Comparison of ENCODE assay signal across 11 mouse cellular contexts in the genomic region with DNA sequence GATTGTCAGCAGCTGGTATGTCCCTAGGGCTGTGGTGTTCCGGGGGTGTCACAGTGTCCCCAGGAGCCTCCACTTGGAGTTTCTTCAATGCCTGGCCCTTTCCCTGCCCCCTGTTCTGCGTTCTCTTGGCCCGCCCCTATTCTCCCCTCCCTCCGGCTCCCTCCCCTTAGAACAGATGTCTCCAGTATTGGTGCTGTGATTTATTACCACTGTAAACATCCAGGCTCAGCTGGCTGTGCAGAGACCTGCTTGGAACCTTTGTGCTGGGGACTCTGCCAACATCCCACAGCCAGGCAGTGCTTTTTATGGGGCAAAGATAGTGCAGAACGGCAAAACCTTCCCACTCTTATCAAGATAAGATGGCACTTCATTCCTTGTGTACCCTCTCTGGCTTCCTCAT. TPM values are rescaled to one million over a fixed set of nuclear protein-coding genes. Genes with fewer than 3 reads are reported as not detected.
DNase-seq lines count a peak whose midpoint lies in the region; ATAC-seq and TF ChIP-seq lines count a peak whose summit lies in the region.
"Had no signal": no experiment of that assay in that cellular context is flagged by ENCODE, and none has a peak within 500 bp of the region (broad histone marks: within the 10 kb centered on the region; RNA-seq: fewer than 3 reads in every experiment).

No protein-coding gene starts in this region.

- H3K9ac ChIP-seq in forebrain, embryonic 14.5 days (ENCODE audit: low read length): no peak overlapping the region
- no peak overlapping the region for H3K9ac ChIP-seq in forebrain, embryonic 11.5 days (ENCODE audit: low read length)
- H3K9ac ChIP-seq in embryonic facial prominence, embryonic 14.5 days (ENCODE audit: low read depth, low read length): no peak overlapping the region
- H3K9ac ChIP-seq in limb, embryonic 14.5 days (ENCODE audit: low read depth, low read length, severe bottlenecking): peak overlapping the region; percentile 43; the same call in 1 of the 2 replicates

- WGBS in forebrain, embryonic 14.5 days: 54% methylated on average over 5 of the region's 5 CpGs
- 58% methylated on average over 5 of the region's 5 CpGs for WGBS in forebrain, embryonic 11.5 days
- 12% methylated on average over 5 of the region's 5 CpGs for WGBS in embryonic facial prominence, embryonic 14.5 days
- WGBS in limb, embryonic 14.5 days: under 1% methylated on average over 5 of the region's 5 CpGs

- H3K4me2 ChIP-seq in forebrain, embryonic 14.5 days (ENCODE audit: low read length): no peak overlapping the region
- H3K4me2 ChIP-seq in forebrain, embryonic 11.5 days (ENCODE audit: low read depth, low read length, severe bottlenecking): no peak overlapping the region
- peak overlapping the region; percentile 13; the same call in 1 of the 2 replicates for H3K4me2 ChIP-seq in embryonic facial prominence, embryonic 14.5 days (ENCODE audit: low read depth, low read length)
- H3K4me2 ChIP-seq in limb, embryonic 14.5 days (replicated peaks; ENCODE audit: low read depth, low read length, severe bottlenecking): peak overlapping the region; percentile 32

- ATAC-seq in forebrain, embryonic 14.5 days: no peak
- no peak for ATAC-seq in forebrain, embryonic 11.5 days (replicated peaks; ENCODE audit: low FRiP score)
- peak; percentile 74; the same call in 1 of the 2 replicates for ATAC-seq in embryonic facial prominence, embryonic 14.5 days (ENCODE audit: low read depth)
- ATAC-seq in limb, embryonic 14.5 days (ENCODE audit: low FRiP score, low read depth): peak; percentile 82
- no peak for ATAC-seq in erythroblast, adult 5-6 weeks (replicated peaks; ENCODE audit: low FRiP score, poor library complexity, severe bottlenecking)

- TF ChIP-seq POLR2A in limb, embryonic 14.5 days (IDR thresholded peaks at IDR 0.05; ENCODE audit: borderline replicate concordance, extremely low read depth, insufficient read depth, insufficient read length): no peak

- no peaks in the 10 kb centered on the region for H3K9me3 ChIP-seq in forebrain, embryonic 14.5 days (replicated peaks; ENCODE audit: control insufficient read depth, low read length)
- H3K9me3 ChIP-seq in forebrain, embryonic 11.5 days (ENCODE audit: control insufficient read depth, low read length): no peaks in the 10 kb centered on the region
- no peaks in the 10 kb centered on the region for H3K9me3 ChIP-seq in embryonic facial prominence, embryonic 14.5 days (ENCODE audit: control insufficient read depth, low read length)
- no peaks in the 10 kb centered on the region for H3K9me3 ChIP-seq in limb, embryonic 14.5 days (ENCODE audit: control insufficient read depth, low read length)
- H3K9me3 ChIP-seq: megakaryocyte, embryonic 14.5 days had no signal

- H3K27ac ChIP-seq in forebrain, embryonic 14.5 days (ENCODE audit: low read depth, low read length): no peak overlapping the region
- no peak overlapping the region for H3K27ac ChIP-seq in forebrain, embryonic 11.5 days (ENCODE audit: low read depth, low read length)
- H3K27ac ChIP-seq in embryonic facial prominence, embryonic 14.5 days (replicated peaks; ENCODE audit: low read depth, low read length): no peak overlapping the region
- no peak overlapping the region for H3K27ac ChIP-seq in limb, embryonic 14.5 days (replicated peaks; ENCODE audit: low read depth, low read length)

- no peaks in the 10 kb centered on the region for H3K27me3 ChIP-seq in forebrain, embryonic 14.5 days (replicated peaks; ENCODE audit: control insufficient read depth, insufficient read depth, low read length)
- no peaks in the 10 kb centered on the region for H3K27me3 ChIP-seq in forebrain, embryonic 11.5 days (ENCODE audit: control insufficient read depth, insufficient read depth, low read length)
- no peaks in the 10 kb centered on the region for H3K27me3 ChIP-seq in embryonic facial prominence, embryonic 14.5 days (replicated peaks; ENCODE audit: control insufficient read depth, insufficient read depth, low read length)
- no peaks in the 10 kb centered on the region for H3K27me3 ChIP-seq in limb, embryonic 14.5 days (ENCODE audit: control insufficient read depth, insufficient read depth, low read length)
- H3K27me3 ChIP-seq: megakaryocyte, embryonic 14.5 days had no signal

- H3K4me3 ChIP-seq in forebrain, embryonic 14.5 days (ENCODE audit: low read depth, low read length): no peak overlapping the region
- no peak overlapping the region for H3K4me3 ChIP-seq in forebrain, embryonic 11.5 days (ENCODE audit: low read depth, low read length)
- H3K4me3 ChIP-seq in embryonic facial prominence, embryonic 14.5 days (ENCODE audit: low read depth, low read length): no peak overlapping the region
- 0 out of 2 replicates have a peak overlapping the region, but pooled peaks have one; percentile 7 for H3K4me3 ChIP-seq in limb, embryonic 14.5 days (replicated peaks; ENCODE audit: low read length)

- no peaks in the 10 kb centered on the region for H3K4me1 ChIP-seq in forebrain, embryonic 14.5 days (ENCODE audit: control insufficient read depth, insufficient read depth, low read length)
- H3K4me1 ChIP-seq in forebrain, embryonic 11.5 days (replicated peaks; ENCODE audit: control insufficient read depth, insufficient read depth, low read length): no peaks in the 10 kb centered on the region
- H3K4me1 ChIP-seq in embryonic facial prominence, embryonic 14.5 days (ENCODE audit: control insufficient read depth, insufficient read depth, low read length): peaks cover 7% of the 10 kb centered on the region; the same call in 1 of the 2 replicates
- H3K4me1 ChIP-seq in limb, embryonic 14.5 days (ENCODE audit: control insufficient read depth, insufficient read depth, low read length): peaks cover 25% of the 10 kb centered on the region

- intact Hi-C loops in heart, postnatal 36 days (cut with DNase I): no loop called here

- no peaks in the 10 kb centered on the region for H3K36me3 ChIP-seq in forebrain, embryonic 14.5 days (ENCODE audit: control insufficient read depth, insufficient read depth, low read length)
- H3K36me3 ChIP-seq in forebrain, embryonic 11.5 days (ENCODE audit: control insufficient read depth, insufficient read depth, low read length): no peaks in the 10 kb centered on the region
- no peaks in the 10 kb centered on the region for H3K36me3 ChIP-seq in embryonic facial prominence, embryonic 14.5 days (ENCODE audit: control insufficient read depth, insufficient read depth, low read length)
- H3K36me3 ChIP-seq in limb, embryonic 14.5 days (ENCODE audit: control insufficient read depth, insufficient read depth, low read length): no peaks in the 10 kb centered on the region

- peak; percentile 10 for DNase-seq in forebrain, embryonic 14.5 days (ENCODE audit: low spot score)
- DNase-seq in forebrain, embryonic 11.5 days (ENCODE audit: low spot score): no peak
- DNase-seq in 3T3-L1 (ENCODE audit: low read depth, low spot score): peak; percentile 61
- DNase-seq in embryonic facial prominence, embryonic 14.5 days (ENCODE audit: low spot score): peak; percentile 62
- peak; percentile 75 for DNase-seq in limb, embryonic 14.5 days (ENCODE audit: low spot score)
- DNase-seq in heart, postnatal 36 days: no peak
- DNase-seq in left cerebral cortex, adult 8-10 months (ENCODE audit: low spot score in 2 of 2): no peak

RNA-seq across cellular contexts. Expression of a gene that starts 8.3 kb away (rescaled TPM):
- 23.4 and 26.1 TPM in 2 replicates for polyA plus RNA-seq in forebrain, embryonic 14.5 days (2014; fragmentation: Nextera tagmentation; extraction: Ambion mirVana)
- polyA plus RNA-seq in forebrain, embryonic 11.5 days (2014; fragmentation: Nextera tagmentation; extraction: Ambion mirVana): 29.6 and 29.8 TPM in 2 replicates
- polyA plus RNA-seq in embryonic facial prominence, embryonic 14.5 days (2014; fragmentation: Nextera tagmentation; extraction: Ambion mirVana): 17.6 and 19.9 TPM in 2 replicates
- 44.3 and 53.4 TPM in 2 replicates for polyA plus RNA-seq in limb, embryonic 14.5 days (2012; rRNA removed)
- 21.0 and 23.2 TPM in 2 replicates for polyA plus RNA-seq in limb, embryonic 14.5 days (2014; fragmentation: Nextera tagmentation; extraction: Ambion mirVana)
- total RNA-seq in erythroblast, adult 5-6 weeks (2015; ENCODE audit: low replicate concordance): 9.6 and 11.1 TPM in 2 replicates
- total RNA-seq in erythroblast, adult 5-6 weeks (2017; ENCODE audit: low replicate concordance): 13.3 and 16.0 TPM in 2 replicates
- total RNA-seq in heart, postnatal 36 days (2021): 1 to 10 TPM; 7.1 to 9.6 TPM
- 10 to 100 TPM; 40.2 to 47.7 (median 43.4) TPM for total RNA-seq in left cerebral cortex, adult 8-10 months (2022)

RNA-seq across cellular contexts. Expression of a gene that starts 21.0 kb away (rescaled TPM):
- polyA plus RNA-seq in forebrain, embryonic 14.5 days (2014; fragmentation: Nextera tagmentation; extraction: Ambion mirVana): 0.09 and 0.53 TPM in 2 replicates
- polyA plus RNA-seq in forebrain, embryonic 11.5 days (2014; fragmentation: Nextera tagmentation; extraction: Ambion mirVana): 3.5 and 4.1 TPM in 2 replicates
- 4.1 and 5.8 TPM in 2 replicates for polyA plus RNA-seq in embryonic facial prominence, embryonic 14.5 days (2014; fragmentation: Nextera tagmentation; extraction: Ambion mirVana)
- 2.4 and 3.3 TPM in 2 replicates for polyA plus RNA-seq in limb, embryonic 14.5 days (2012; rRNA removed)
- 1.8 and 2.4 TPM in 2 replicates for polyA plus RNA-seq in limb, embryonic 14.5 days (2014; fragmentation: Nextera tagmentation; extraction: Ambion mirVana)
- 102 and 125 TPM in 2 replicates for total RNA-seq in erythroblast, adult 5-6 weeks (2015; ENCODE audit: low replicate concordance)
- total RNA-seq in erythroblast, adult 5-6 weeks (2017; ENCODE audit: low replicate concordance): 244 and 272 TPM in 2 replicates
- under 1 TPM; 0.42 to 0.62 TPM for total RNA-seq in heart, postnatal 36 days (2021)
- total RNA-seq in left cerebral cortex, adult 8-10 months (2022): 1 to 10 TPM in 1 of 4 experiments, under 1 TPM in 3; 0.50 to 1.0 (median 0.53) TPM

RNA-seq across cellular contexts. Expression of a gene that starts 42.1 kb away (rescaled TPM):
- not detected in 2 replicates for polyA plus RNA-seq in forebrain, embryonic 14.5 days (2014; fragmentation: Nextera tagmentation; extraction: Ambion mirVana)
- not detected in 2 replicates for polyA plus RNA-seq in forebrain, embryonic 11.5 days (2014; fragmentation: Nextera tagmentation; extraction: Ambion mirVana)
- polyA plus RNA-seq in embryonic facial prominence, embryonic 14.5 days (2014; fragmentation: Nextera tagmentation; extraction: Ambion mirVana): 2.4 and 4.9 TPM in 2 replicates
- 0.09 and 0.50 TPM in 2 replicates for polyA plus RNA-seq in limb, embryonic 14.5 days (2012; rRNA removed)
- polyA plus RNA-seq in limb, embryonic 14.5 days (2014; fragmentation: Nextera tagmentation; extraction: Ambion mirVana): 0.62 and 3.1 TPM in 2 replicates
- total RNA-seq in erythroblast, adult 5-6 weeks (2015; ENCODE audit: low replicate concordance): not detected in 2 replicates
- not detected in 2 replicates for total RNA-seq in erythroblast, adult 5-6 weeks (2017; ENCODE audit: low replicate concordance)
- not detected for total RNA-seq in heart, postnatal 36 days (2021)
- total RNA-seq in left cerebral cortex, adult 8-10 months (2022): not detected
- total RNA-seq: adrenal gland, postnatal 36 days; hematopoietic stem cell, adult 5-6 weeks had no signal

RNA-seq across cellular contexts. Expression of a gene that starts 57.3 kb away (rescaled TPM):
- polyA plus RNA-seq in forebrain, embryonic 14.5 days (2014; fragmentation: Nextera tagmentation; extraction: Ambion mirVana): 0.20 TPM in 1 of 2 replicates, not detected in the other
- 0.23 TPM in 1 of 2 replicates, not detected in the other for polyA plus RNA-seq in forebrain, embryonic 11.5 days (2014; fragmentation: Nextera tagmentation; extraction: Ambion mirVana)
- not detected in 2 replicates for polyA plus RNA-seq in embryonic facial prominence, embryonic 14.5 days (2014; fragmentation: Nextera tagmentation; extraction: Ambion mirVana)
- 0.13 and 0.38 TPM in 2 replicates for polyA plus RNA-seq in limb, embryonic 14.5 days (2012; rRNA removed)
- polyA plus RNA-seq in limb, embryonic 14.5 days (2014; fragmentation: Nextera tagmentation; extraction: Ambion mirVana): not detected in 2 replicates
- total RNA-seq in erythroblast, adult 5-6 weeks (2015; ENCODE audit: low replicate concordance): not detected in 2 replicates
- total RNA-seq in erythroblast, adult 5-6 weeks (2017; ENCODE audit: low replicate concordance): not detected in 2 replicates
- total RNA-seq in heart, postnatal 36 days (2021): not detected
- total RNA-seq in left cerebral cortex, adult 8-10 months (2022): not detected
- total RNA-seq: hematopoietic stem cell, adult 5-6 weeks had no signal

Comparison
In these comparisons a context has a peak if more than half of its experiments do, and no peak if none do; other contexts are left out.
1. DNase-seq: peak in forebrain, embryonic 14.5 days (single experiment), 3T3-L1 (single experiment), embryonic facial prominence, embryonic 14.5 days (single experiment) and limb, embryonic 14.5 days (single experiment); none in forebrain, embryonic 11.5 days (single experiment), heart, postnatal 36 days (0 of 2) and left cerebral cortex, adult 8-10 months (0 of 2).
2. ATAC-seq: peak in embryonic facial prominence, embryonic 14.5 days (single experiment) and limb, embryonic 14.5 days (single experiment); none in forebrain, embryonic 14.5 days (single experiment), forebrain, embryonic 11.5 days (single experiment) and erythroblast, adult 5-6 weeks (single experiment).
3. H3K4me2 ChIP-seq: peak in embryonic facial prominence, embryonic 14.5 days (single experiment) and limb, embryonic 14.5 days (single experiment); none in forebrain, embryonic 14.5 days (single experiment) and forebrain, embryonic 11.5 days (single experiment).